Mouse (Mus musculus) NIH3T3 (cell line): ENCODE results near the gene Ptdss2.

ENCODE experiments used
- DNase-seq: peaks from one replicate; pipeline ENCODE4 v3.0.0-alpha.2; 2012; ENCODE audit warnings: low read depth

Ptdss2 gene

DNA sequence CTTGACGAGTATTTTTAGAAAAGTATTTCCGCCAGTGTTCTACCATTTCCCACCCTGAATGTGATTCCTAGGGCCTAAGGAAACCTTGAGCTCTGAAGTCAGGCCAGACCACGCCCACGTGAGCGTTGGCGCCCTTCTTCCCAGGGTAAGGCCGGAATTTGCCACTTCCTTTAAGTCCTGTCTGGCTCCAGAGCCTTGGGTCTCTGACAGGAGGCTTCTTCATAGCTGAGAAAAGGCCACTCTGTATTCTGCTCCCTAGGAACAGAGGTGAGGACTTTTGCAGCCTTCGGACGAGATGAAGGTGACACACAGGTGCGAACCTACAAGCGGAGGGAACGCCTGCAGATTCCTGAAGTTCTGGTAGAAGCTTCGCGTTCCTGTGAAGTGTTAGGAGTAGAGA, at the start of gene Ptdss2:
TSS of gene Ptdss2 (plus strand) at position 138 of the 400 bp plus-strand sequence.
- no peak for DNase-seq

- no peak for DNase-seq
Observed at GRCm38 (mm10) chr7:141073782-141074181, 48.4 kb upstream of the Ptdss2 start.

DNA sequence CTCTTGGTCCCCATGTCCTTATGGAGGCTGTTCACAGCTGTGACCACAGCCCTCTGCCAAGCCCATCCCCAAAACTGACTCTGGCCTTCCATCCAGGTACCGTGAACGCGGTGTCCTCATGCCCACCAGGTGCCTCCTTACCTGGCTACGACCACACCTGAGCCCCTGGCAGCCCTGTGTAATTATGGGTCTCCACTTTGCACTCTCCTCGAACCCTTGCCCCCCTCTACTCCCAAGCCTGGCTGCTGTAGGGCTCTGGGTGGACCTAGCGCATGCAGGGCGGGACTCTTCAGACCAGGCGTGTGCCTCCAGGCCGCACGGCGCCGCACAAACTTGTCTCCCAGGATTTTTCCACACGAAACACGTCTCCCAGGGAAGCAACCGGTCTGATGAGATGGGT, 44.3 kb upstream of the Ptdss2 start, which contains the start of gene Pkp3:
TSS of gene Pkp3 (plus strand) at position 378 of the 400 bp plus-strand sequence.
- DNase-seq: no peak

DNA sequence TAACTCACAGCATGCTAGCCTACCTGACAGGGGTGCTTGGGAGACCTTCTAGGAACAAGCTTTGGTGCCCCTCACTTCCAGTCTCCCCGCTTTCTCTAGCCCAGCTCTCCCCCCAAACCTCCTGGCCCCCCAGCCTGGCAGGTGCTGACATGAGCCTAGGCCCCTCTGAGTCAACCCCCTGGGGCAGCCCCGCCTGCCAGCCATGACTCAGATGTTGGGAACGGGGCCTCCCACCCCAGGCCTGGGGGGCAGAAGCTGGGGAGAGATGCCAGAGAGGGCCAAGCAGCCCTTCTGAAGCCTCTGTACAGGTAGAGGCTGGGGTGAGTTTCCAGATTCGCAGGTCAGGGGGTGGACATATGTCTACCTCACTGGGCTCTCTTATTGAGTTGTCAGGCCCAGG, 43.3 kb upstream of the Ptdss2 start:
- peak; percentile 77 for DNase-seq

- no peak for DNase-seq
Observed at GRCm38 (mm10) chr7:141079481-141080449, 42.4 kb upstream of the Ptdss2 start.

DNA sequence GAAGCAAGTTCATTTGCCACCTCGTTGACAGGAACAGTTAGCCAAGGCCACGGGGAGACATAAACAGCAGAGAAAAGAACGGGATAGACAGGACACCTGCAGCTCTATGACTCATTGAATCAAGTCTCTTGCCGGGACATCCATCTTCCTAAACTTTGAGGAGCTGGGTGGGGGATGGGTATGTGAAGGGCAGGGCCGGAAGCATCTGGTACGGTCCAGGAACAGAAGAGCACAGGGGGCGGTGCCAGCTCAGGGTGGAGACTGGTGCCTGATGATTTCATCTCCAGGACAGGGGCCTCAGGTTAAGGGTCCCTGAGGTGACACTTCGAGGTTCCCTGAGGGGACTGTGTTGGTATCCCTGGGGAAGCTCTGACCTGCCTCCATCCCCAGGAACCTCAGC, 34.3 kb upstream of the Ptdss2 start:
- no peak for DNase-seq

GRCm38 (mm10) chr7:141088473-141088872, 33.7 kb upstream of the Ptdss2 start:
- DNase-seq: no peak

DNA sequence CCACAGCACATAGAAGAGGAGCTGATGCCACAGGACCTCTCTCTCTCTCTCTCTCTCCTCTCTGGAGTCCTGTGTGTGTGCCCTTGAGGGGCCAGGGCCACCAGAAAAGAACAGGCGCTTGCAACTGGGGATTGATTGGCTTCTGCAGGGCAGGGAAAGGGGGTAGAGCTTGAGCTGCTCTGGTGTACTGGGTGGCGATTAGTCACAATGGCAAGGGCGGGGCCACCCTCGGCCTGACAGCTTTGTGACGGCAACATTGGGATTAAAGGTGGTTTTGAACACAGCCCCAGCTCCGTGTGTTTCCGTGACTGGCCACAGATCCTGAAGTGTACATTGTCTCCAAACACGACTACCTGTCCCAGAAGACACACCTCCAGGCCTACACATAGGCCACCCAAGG, 32.0 kb upstream of the Ptdss2 start:
- DNase-seq: no peak

GRCm38 (mm10) chr7:141092051-141092735, 30.0 kb upstream of the Ptdss2 start:
- DNase-seq: no peak

- DNase-seq: no peak
Observed at GRCm38 (mm10) chr7:141093950-141094349, 28.2 kb upstream of the Ptdss2 start.

- DNase-seq: no peak
Observed at GRCm38 (mm10) chr7:141094487-141095205, 27.5 kb upstream of the Ptdss2 start.

DNA sequence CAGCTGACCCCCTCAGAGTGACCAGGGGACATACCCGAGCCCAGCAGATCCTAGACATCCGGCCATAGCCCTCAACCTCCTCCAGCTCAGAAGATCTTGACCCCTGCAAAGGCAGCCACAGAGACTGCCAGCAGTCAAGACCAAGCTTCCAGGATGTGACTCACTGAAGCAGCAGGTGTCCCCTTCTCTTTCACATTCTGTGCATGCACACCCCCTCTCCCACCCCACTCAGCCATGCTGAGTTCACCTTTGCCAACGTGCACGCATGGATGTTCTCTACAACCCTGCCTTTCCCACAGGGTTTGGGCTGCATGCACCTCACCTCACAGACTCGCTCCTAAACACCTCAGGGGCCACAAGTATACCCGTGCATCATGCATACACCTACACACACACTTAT, 26.2 kb upstream of the Ptdss2 start:
- DNase-seq: no peak

DNA sequence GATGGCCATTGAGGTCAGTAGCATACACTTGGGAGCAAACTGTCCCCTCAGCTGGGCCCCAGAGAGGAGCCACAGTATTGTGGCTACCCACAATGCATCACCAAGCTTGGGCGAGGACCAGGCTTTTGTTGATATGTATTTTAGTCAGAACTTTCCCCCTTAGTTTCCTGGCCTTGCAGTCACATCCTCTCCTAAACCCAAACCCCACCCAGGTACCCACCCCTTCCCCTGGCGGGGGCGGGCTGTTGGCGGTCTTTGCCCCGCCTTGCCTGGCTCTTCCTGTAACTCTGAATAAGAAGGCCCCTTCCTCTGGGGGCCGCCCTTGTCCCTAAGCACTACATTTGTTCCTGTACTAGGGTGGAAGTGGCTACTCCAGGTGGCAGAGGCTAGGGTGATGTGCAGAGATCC, 25.5 kb upstream of the Ptdss2 start:
- DNase-seq: no peak

GRCm38 (mm10) chr7:141097177-141097576, 25.0 kb upstream of the Ptdss2 start:
- DNase-seq: no peak

DNA sequence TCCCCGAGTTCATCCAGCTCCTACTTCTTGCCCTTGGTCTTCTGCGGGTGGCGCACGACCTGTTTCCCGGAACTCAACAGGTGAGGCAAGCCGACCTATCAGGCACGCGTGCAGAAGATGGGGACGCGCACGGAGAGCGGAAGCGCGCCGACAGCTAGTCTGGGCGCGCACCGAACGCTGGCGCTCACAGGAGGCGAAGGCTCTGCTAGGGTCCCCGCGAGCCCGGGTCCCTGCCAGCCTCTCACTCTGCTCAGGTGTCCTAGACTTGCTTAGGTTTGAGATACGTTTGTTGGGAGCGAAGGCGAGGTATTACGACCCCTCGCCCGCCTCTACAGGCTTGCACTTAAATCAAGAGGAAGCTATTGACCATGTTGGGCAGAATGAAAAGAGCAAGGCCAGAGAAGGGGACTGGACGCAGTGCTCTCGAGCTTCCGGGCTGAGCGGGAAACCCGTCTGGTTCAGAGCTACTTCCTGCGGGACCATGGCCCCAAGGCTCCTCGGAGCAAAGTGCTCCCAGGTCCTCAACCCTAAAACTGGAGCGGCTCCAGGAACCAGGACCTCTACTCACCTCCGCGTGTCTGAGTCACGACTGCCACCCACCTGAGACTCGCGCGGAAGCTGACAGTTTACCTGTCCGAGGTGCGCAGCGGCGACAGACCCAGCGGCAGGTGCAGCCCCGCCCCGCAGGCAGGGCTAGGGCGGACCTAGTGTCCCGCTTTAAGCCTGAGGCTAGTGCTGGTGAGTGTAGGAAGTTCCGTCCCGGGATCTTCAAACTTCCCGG, 22.1 kb upstream of the Ptdss2 start, which contains the start of gene Sigirr:
TSS of gene Sigirr (minus strand) at position 662 of the 781 bp plus-strand sequence.
- DNase-seq: no peak

DNA sequence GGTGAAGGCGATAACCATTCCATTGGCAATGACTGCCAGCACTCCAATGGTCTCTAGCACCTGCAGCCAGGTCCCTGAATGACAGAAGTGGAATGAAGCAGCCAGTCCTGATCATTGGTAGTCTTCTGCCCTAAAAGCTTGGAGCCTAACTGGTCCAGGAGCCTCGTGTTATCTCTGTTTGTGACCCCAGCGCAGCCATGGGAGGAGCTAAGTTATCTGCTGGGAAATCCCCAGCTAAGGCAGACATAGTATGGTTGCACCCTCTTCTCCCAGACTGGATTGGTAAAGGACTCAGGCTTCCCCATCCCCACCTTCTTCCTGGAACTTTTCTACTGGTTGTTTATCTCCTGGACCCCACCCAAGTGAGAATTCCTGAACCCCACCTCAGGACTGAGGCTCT, 19.0 kb upstream of the Ptdss2 start:
- DNase-seq: no peak

DNA sequence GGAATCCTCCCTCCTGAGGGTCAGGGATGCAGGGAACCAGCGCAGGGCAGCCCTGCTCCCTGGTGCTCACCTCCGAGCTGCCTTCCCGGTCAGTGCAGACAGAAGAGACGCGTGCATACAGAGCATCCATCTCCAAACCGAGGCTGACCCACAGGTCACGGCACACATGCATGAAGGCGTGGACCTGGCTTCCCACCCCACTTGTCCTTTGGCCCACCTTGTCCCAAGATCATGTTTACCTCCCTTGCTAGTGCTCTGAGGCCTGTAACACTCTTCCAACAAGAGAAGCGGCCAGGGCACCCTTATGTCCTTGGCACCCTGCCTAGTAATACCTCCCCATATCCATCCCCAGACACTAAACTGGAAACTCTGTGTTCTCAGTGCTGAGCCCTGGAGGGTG, 6.3 kb upstream of the Ptdss2 start:
- no peak for DNase-seq

DNA sequence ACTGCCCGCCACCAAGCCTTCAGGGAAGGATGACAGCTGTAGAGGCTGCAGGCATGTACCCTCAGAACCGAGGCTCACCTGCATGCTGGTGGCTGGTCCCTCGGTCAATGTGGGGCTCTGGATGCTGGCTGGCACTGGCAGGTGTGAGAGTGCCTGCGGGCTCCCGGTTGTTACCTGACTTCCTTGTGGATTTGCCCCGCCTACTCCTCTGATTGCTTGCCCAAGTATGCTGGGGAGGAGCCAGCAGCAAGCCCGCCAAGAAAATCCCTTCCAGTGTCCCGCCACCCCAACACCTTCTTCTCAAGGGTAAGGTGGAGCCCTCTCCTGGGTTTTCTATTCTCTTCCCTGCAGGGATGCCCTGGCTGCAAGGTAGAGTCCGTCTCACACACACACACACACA, 4.5 kb upstream of the Ptdss2 start, which contains the start of gene Ano9:
TSS of gene Ano9 (minus strand) at position 171 of the 400 bp plus-strand sequence.
- DNase-seq: no peak

DNA sequence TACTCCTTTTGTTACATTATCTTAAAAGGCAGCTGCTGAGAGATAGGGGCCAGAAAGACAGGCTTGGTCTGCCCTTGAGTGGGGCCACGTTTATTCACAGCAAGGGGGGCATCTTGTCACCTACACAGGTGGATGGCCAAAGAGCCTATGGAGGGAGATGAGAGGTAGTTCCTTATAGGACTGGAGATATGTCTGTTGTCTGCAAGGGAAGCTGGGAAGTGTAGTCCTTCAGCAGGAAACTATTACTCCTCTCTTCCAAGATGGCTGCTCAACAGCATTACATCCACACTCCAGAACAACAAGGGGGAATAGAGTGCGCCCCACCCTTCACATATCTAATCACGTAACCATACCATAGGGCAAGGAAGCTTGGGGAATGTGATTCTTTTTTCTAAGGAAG, 2.7 kb upstream of the Ptdss2 start:
- DNase-seq: no peak

DNA sequence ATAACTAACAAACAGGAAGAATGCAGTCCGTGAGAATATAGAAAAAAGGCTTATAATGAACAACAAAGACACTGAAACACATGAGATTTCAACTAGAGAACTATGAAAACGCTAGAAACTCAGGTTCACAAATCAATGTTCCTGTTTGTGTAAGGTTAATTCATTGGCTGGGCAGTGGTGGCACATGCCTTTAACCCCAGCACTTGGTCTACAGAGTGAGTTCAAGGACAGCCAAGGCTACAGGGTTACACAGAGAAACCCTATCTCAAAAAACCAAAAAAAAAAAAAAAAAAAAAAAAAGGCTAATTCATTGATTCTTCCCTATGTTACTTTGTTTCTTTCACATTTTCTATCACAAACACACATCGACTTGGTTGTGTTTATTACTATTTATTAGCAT, 1.6 kb upstream of the Ptdss2 start:
- no peak for DNase-seq

- no peak for DNase-seq
Observed at GRCm38 (mm10) chr7:141121051-141121531, 1.1 kb upstream of the Ptdss2 start.
